Mouse (Mus musculus): ENCODE measurements at regions not wholly inside any gene's neighbourhood (a gene's known extent, or its start where the extent isn't known, plus 50 kb on each side); places are given as distances from the start of the nearest gene placed in this dataset.

GRCm38 (mm10) chr1:157014532-157015497, 75.4 kb upstream of the Ralgps2 start:
- DNase-seq (ENCODE audit: low spot score in 2 of 2), result no peak

GRCm38 (mm10) chr1:157013669-157014048, 74.2 kb upstream of the Ralgps2 start:
- no peak for DNase-seq (ENCODE audit: low spot score in 2 of 2)

GRCm38 (mm10) chr1:157012950-157013668, 73.7 kb upstream of the Ralgps2 start:
- no peak for DNase-seq (ENCODE audit: low spot score in 2 of 2)

- DNase-seq (ENCODE audit: low spot score in 2 of 2), result no peak
Observed at GRCm38 (mm10) chr1:157011226-157011625, 71.8 kb upstream of the Ralgps2 start.

- DNase-seq (ENCODE audit: low spot score in 2 of 2), result no peak
Observed at GRCm38 (mm10) chr1:157009427-157009826, 70.0 kb upstream of the Ralgps2 start.

- no peak for DNase-seq (ENCODE audit: low spot score in 2 of 2)
Observed at GRCm38 (mm10) chr1:157007891-157008730, 68.7 kb upstream of the Ralgps2 start.

GRCm38 (mm10) chr1:157004312-157005074, 65.1 kb upstream of the Ralgps2 start:
- DNase-seq (ENCODE audit: low spot score in 2 of 2), result no peak

- DNase-seq (ENCODE audit: low spot score in 2 of 2), result no peak
Observed at GRCm38 (mm10) chr1:157003034-157003433, 63.6 kb upstream of the Ralgps2 start.

GRCm38 (mm10) chr1:157002258-157002657, 62.8 kb upstream of the Ralgps2 start:
- no peak for DNase-seq (ENCODE audit: low spot score in 2 of 2)

GRCm38 (mm10) chr1:157001008-157001660, 61.7 kb upstream of the Ralgps2 start:
- no peak for DNase-seq (ENCODE audit: low spot score in 2 of 2)

- no peak for DNase-seq (ENCODE audit: low spot score in 2 of 2)
Observed at GRCm38 (mm10) chr1:156999947-157000346, 60.5 kb upstream of the Ralgps2 start.

- no peak for DNase-seq (ENCODE audit: low spot score in 2 of 2)
Observed at GRCm38 (mm10) chr1:156999272-156999671, 59.8 kb upstream of the Ralgps2 start.

- DNase-seq (ENCODE audit: low spot score in 2 of 2), result no peak
Observed at GRCm38 (mm10) chr1:156997476-156998305, 58.3 kb upstream of the Ralgps2 start.

- no peak for DNase-seq (ENCODE audit: low spot score in 2 of 2)
Observed at GRCm38 (mm10) chr1:156997033-156997432, 57.6 kb upstream of the Ralgps2 start.

- no peak for DNase-seq (ENCODE audit: low spot score in 2 of 2)
Observed at GRCm38 (mm10) chr1:156996084-156996880, 56.9 kb upstream of the Ralgps2 start.

- no peak for DNase-seq (ENCODE audit: low spot score in 2 of 2)
Observed at GRCm38 (mm10) chr1:156995180-156995951, 55.9 kb upstream of the Ralgps2 start.

GRCm38 (mm10) chr1:156994644-156995016, 55.2 kb upstream of the Ralgps2 start:
- DNase-seq (ENCODE audit: low spot score in 2 of 2), result no peak

GRCm38 (mm10) chr1:156994005-156994643, 54.7 kb upstream of the Ralgps2 start:
- no peak for DNase-seq (ENCODE audit: low spot score in 2 of 2)

Data from thymus, postnatal 10 days (tissue).